Mouse (Mus musculus) thymus, adult 2 months (tissue): ENCODE measurements around the gene Slitrk5. TPM values are rescaled to one million over a fixed set of nuclear protein-coding genes. Genes with fewer than 3 reads are reported as not detected.
A peak's percentile ranks its signal among the peaks of the same experiment; 100 is the strongest.

ENCODE experiments used
- DNase-seq: peaks from one replicate; pipeline ENCODE4 v3.0.0; 2021
- H3K27ac ChIP-seq: fragments of 200-500 bp; 2 replicates; pipeline ENCODE4 v1.5.1; 2012; ENCODE audit warnings: low read length, control low read depth; ENCODE audit not compliant: control insufficient read depth, insufficient read depth
- H3K27me3 ChIP-seq: fragments of 200-500 bp; 2 replicates; pipeline ENCODE4 v1.6.1; 2012; ENCODE audit warnings: mild to moderate bottlenecking, low read length, moderate library complexity, mixed read lengths; ENCODE audit not compliant: control insufficient read depth, insufficient read depth
- H3K36me3 ChIP-seq: fragments of 200-500 bp; 2 replicates; pipeline ENCODE4 v1.6.1; 2012; ENCODE audit warnings: mild to moderate bottlenecking, low read length, moderate library complexity; ENCODE audit not compliant: control insufficient read depth, insufficient read depth
- H3K4me1 ChIP-seq: fragments of 200-500 bp; replicated peaks from 2 replicates; pipeline ENCODE4 v1.6.1; 2012; ENCODE audit warnings: low read length; ENCODE audit not compliant: control insufficient read depth, insufficient read depth
- H3K4me3 ChIP-seq: fragments of 200-500 bp; 2 replicates; pipeline ENCODE4 v1.5.1; 2012; ENCODE audit warnings: mild to moderate bottlenecking, low read length, control low read depth, moderate library complexity; ENCODE audit not compliant: control insufficient read depth, insufficient read depth
- CTCF ChIP-seq: fragments of 200-500 bp; IDR thresholded peaks from 2 replicates; pipeline ENCODE4 v1.5.1; 2012; ENCODE audit warnings: mild to moderate bottlenecking, control low read depth, low read length, moderate library complexity, borderline replicate concordance; ENCODE audit not compliant: control insufficient read depth, poor library complexity, insufficient read depth; ENCODE audit errors: extremely low read depth
- POLR2A ChIP-seq: fragments of 200-500 bp; IDR thresholded peaks from 2 replicates; pipeline ENCODE4 v1.6.1; 2012; ENCODE audit warnings: mild to moderate bottlenecking, low read length, control low read depth, moderate library complexity; ENCODE audit not compliant: control insufficient read depth, poor library complexity, insufficient read depth; ENCODE audit errors: extremely low read depth
- WGBS: fragments of 180-500 bp; shearing (Covaris S2); methylation state at CpG from one replicate; pipeline ENCODE4 v1.1.7; 2018; 5-methylcytosine and 5-hydroxymethylcytosine counted together
- polyA plus RNA-seq: library from polyadenylated mRNA; depleted of rRNA; stranded (reverse); fragments of >200 nt; gene quantifications from 2 replicates; pipeline ENCODE4 v1.2.3, GENCODE M21; 2012; rRNA removed

The Slitrk5 gene
- polyA plus RNA-seq, result 0.27 and 0.44 TPM in 2 replicates

DNA sequence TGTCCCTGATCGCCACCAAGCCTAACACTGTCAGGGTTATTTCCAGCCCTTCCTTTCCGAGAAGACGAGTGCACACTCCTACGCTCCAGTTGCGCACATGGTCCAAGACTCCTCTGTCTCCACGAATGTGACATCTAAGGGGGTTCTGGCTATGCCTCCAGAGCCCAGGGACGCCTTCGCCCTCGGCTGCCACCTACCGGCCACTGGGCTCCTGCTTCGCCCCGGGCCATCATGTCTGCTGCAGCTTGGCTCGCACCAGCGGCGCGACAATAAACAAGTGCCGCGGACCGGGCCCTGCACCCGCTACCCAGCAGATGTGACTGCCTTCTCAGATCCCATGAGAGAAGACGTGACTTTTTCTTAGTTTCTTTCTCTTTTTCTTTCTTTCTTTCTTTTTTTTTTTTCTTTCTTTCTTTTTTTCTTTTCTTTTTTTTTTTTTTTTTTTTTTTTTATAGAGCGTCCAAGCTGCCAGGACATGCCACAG is at the start of gene Slitrk5:
Slitrk5 (plus strand) TSS at position 434 of the 484 bp plus-strand sequence.
- 6% methylated on average over 22 of the region's 22 CpGs for WGBS

DNA sequence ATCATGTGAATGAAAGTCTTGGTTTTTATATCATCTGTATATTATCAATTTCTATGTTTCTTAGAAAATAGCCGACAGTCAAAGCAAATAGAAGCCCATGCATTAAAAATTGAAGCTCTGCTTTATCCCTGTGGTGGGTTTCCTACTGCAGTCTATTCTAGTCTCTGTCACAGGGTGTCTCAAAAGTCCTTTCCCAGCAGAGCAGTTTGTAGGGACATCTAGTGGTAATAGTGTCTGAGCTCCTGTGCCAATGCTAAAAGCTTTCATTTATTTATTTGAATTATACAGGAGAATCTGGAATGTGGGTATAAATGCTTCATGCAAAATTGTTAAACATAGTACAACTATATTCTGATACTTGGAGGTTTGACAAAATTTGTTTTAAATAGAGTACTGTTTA is 2.0 kb upstream of the Slitrk5 start:
- H3K27ac ChIP-seq, result no peak overlapping the region

More for the DNA sequence above, at the start of gene Slitrk5:
- Histone ChIP-seq H3K27ac (no peak within 1 kb of the TSS), H3K4me1 (no peaks in the 10 kb centered on the region), H3K36me3 (no peaks in the 10 kb centered on the region), H3K4me3 (0 out of 2 replicates have a peak within 1 kb of the TSS, but pooled peaks have one; percentile 6), H3K27me3 (no peaks in the 10 kb centered on the region; the same call in 1 of the 2 replicates)
- TF ChIP-seq POLR2A (no peak), CTCF (0 out of 2 replicates have a peak, but pooled peaks have one; percentile 24)
- peak; percentile 31 for DNase-seq

DNA sequence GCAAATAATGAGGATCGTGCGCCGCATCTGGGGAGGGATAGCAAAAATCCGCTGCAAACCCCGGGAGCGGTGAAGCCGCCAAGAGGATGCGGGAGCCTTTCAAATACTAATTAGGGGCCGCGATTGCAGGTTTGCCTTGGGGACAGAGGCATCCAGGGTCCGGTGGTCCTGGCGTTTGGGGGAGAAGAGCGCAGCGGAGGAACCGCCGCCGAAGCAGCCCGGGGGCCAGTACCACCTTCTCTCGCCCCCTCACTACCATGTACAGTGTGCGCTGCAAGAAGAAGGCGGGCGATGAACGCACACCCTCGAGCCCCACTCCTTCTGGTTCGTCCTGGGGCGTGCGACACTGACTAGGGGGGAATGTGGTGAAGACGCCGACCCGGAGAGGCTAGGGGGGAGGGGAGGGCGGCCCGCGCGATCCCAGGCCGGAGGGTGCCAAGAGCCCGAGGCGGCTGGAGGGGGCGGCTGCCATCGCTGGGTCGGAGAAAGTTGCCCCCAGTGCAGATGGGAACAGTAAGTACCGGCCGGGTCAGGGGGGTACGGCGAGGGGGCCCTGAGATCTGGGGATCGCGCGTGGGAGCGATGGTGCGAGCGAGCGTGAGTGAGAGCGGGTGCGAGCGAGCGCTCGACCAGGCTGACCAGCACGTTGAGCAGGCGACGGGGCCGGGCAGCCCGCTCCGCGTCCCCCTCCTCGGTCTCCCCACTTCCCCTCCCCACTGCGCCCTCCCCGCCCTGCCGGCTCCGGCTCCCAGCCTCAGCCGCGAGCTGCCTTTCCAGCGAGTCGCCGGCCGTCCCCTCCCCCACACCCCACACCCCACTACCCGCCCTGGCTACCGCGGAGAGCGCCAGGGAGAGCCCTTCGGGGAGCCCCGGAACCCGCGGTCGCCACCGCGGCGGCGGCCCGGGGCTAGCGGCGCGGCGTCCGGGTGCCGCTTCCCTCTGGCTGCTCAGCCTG is 591 bp downstream of the Slitrk5 start:
- Histone ChIP-seq H3K4me3 (0 out of 2 replicates have a peak overlapping the region, but pooled peaks have one; percentile 6), H3K27ac (no peak overlapping the region), H3K36me3 (no peaks in the 10 kb centered on the region), H3K4me1 (no peaks in the 10 kb centered on the region), H3K27me3 (no peaks in the 10 kb centered on the region; the same call in 1 of the 2 replicates)
- no peak for TF ChIP-seq POLR2A
- TF ChIP-seq CTCF, result no peak
- WGBS, result 2% methylated on average over 90 of the region's 94 CpGs
- no peak for DNase-seq

More for the DNA sequence above, 2.0 kb upstream of the Slitrk5 start:
- WGBS, result 79% methylated on average over 1 of the region's 1 CpGs
- Histone ChIP-seq H3K36me3 (no peaks in the 10 kb centered on the region), H3K27me3 (no peaks in the 10 kb centered on the region; the same call in 1 of the 2 replicates), H3K4me3 (no peak overlapping the region), H3K4me1 (no peaks in the 10 kb centered on the region)
- DNase-seq, result no peak
- TF ChIP-seq POLR2A, result no peak
- no peak for TF ChIP-seq CTCF

DNA sequence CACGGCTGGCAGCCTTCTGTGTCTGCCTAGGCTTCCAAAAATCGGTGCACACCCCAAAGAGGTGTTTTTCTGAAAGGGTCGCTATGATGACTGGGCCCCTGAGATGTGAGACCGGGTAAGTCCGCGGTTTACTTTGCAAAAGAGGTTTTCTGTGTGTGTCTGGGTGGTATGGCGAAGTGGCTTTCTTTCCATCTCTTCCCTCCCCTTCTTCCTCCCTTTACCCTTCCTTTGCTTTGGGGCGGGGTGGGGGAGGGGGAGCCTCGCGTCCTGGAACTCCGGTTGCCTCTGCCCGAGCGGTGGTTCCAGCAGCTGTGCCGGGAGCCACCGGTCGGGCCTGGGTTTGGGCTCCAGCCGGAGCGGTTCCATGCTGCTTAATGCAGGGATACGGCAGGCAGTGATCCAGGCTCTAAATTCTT is 1.3 kb downstream of the Slitrk5 start:
- Histone ChIP-seq H3K4me1 (no peaks in the 10 kb centered on the region), H3K27me3 (no peaks in the 10 kb centered on the region; the same call in 1 of the 2 replicates), H3K36me3 (no peaks in the 10 kb centered on the region), H3K4me3 (no peak overlapping the region), H3K27ac (no peak overlapping the region)
- TF ChIP-seq CTCF (no peak), POLR2A (no peak)
- DNase-seq, result no peak
- WGBS, result 5% methylated on average over 19 of the region's 19 CpGs

DNA sequence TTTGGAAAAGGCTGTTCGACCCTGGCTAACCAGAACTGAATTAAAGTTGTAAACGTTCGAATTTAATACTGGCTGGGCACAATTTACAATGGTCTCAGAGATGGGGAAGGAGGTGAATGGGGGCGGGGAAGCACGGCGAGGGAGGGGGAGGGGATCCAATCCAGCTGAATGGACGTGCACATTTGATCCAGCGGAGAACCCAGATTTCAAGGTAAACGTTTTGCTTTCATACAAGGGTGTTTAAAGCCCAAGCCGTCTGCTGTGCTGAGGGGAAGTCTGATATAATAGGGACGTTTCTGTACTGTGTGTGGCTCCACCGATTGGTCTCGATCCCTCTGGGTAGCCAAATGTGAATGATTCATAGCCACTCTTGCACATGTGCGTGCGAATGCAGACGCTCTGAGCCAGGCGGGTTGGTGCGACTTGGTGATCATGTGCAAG is 2.0 kb downstream of the Slitrk5 start:
- no peak for DNase-seq
- Histone ChIP-seq H3K4me3 (no peak overlapping the region), H3K27ac (no peak overlapping the region), H3K27me3 (no peaks in the 10 kb centered on the region; the same call in 1 of the 2 replicates), H3K4me1 (no peaks in the 10 kb centered on the region), H3K36me3 (no peaks in the 10 kb centered on the region)
- WGBS, result 2% methylated on average over 18 of the region's 18 CpGs
- TF ChIP-seq POLR2A (no peak), CTCF (no peak)

DNA sequence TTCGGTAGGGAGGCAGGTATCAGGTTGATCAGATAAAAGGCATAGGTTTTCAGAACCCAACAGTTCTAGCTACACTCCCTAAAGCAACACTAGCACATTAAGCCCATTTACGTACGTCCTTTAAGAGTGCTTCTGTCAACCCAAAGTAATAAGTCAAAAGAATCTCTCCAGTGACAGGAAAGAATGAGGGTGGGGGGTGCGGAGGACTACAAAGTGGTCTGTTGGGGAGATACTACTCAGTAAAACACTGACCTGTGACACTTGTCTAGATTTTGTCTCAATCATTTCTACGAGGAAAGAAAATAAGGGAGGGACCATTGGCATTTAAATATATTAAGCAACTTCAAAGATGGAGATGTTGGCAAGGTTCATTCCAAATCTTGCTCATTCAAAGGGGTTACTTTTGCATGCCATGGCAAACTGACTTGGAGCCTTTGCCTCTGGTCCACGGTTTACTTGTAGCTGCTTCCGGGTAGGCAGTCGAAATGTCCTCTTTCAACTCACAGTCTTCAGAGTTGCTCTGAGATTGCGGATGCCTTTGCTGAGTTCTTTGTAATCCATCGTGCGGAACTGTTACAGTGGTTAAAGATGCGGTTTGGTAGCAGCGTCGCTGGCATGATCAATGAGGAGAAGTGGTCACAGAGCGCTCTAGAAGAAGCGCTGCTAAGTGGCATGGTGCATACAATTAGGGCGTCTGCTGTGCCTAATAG is 2.6 kb downstream of the Slitrk5 start:
- H3K36me3 ChIP-seq, result no peaks in the 10 kb centered on the region
- DNase-seq, result no peak
- H3K4me1 ChIP-seq, result no peaks in the 10 kb centered on the region
- H3K4me3 ChIP-seq, result no peak overlapping the region
- H3K27ac ChIP-seq, result no peak overlapping the region
- no peaks in the 10 kb centered on the region; the same call in 1 of the 2 replicates for H3K27me3 ChIP-seq
- 12% methylated on average over 17 of the region's 17 CpGs for WGBS
- TF ChIP-seq CTCF (no peak), POLR2A (no peak)
